Mouse (Mus musculus): Measurements from ENCODE around the gene Zc3h12d.
A peak's percentile ranks its signal among the peaks of the same experiment; 100 is the strongest.

Zc3h12d gene

DNA sequence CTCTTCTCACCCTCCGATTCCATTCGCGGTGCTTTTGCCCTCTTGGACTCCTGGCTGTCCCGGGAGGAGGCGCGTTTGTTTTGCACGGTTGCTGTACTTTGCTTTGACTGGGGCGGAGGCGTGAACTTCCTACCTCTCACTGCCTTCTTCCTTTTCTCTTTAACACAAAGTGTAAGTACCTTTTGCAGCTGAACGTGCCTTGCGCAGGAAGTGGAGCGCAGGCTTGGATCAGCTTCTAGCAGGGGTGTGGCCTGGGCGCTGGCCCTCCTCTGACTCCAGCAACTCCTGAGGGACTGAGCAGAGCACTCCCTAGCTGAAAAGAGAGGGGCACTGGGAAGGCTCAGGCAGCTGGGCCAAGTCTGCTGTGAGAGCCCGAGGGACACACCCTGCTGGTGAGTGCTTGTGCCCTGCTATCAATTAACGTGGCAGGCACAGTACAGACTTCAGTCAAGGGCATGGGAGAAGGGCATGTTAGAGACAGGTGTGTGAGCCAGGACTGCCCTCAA, at the start of gene Zc3h12d:
Gene Zc3h12d, plus strand, starts transcription at position 300 of the 506 bp plus-strand sequence.
- DNase-seq (ENCODE audit: low spot score in 2 of 2) = peak; percentile 54 to 66

DNA sequence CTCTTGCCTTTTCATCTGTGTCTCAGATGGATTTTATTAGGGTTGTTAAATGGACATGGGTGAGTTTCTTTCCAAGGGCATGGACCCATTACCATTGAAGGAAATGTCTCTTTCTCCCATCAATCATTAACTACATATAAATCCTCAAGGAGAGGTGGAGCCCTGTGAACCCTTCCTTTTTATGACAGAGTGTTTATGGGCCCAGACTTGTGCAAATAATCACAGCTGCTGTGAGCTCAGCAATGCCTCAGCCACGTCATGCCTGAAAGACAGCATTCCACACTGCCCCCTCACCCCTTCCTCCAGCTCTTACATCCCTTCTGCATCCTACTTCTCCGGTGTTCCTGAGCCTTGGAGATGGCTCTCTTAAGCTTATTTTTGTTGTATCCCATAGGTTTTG, 45.0 kb upstream of the Zc3h12d start:
- DNase-seq (ENCODE audit: low spot score in 2 of 2) = no peak

DNA sequence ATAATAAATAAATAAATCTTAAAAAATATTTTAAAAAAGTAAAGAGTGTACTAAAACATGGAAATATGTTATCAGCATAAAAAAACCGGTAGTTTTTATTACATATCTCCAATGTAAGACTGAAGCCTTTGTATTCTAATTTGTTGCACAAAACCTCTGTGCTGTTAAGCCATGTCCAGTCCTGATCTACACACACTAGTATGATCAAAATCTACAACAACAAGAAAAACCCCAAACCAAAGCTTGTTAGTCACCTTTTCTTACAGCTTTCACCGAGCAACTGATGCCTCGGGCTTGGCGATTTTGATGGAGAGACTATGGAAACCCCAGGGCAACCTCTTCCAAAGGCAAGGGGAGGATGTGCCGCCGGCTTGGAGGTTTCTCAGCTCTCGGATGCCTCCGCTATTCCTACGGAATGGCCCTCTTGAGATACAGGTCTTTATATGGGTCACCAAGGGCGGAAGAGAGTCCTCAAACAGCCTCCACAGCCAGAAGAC, 40.0 kb upstream of the Zc3h12d start:
- no peak for DNase-seq (ENCODE audit: low spot score in 2 of 2)

DNA sequence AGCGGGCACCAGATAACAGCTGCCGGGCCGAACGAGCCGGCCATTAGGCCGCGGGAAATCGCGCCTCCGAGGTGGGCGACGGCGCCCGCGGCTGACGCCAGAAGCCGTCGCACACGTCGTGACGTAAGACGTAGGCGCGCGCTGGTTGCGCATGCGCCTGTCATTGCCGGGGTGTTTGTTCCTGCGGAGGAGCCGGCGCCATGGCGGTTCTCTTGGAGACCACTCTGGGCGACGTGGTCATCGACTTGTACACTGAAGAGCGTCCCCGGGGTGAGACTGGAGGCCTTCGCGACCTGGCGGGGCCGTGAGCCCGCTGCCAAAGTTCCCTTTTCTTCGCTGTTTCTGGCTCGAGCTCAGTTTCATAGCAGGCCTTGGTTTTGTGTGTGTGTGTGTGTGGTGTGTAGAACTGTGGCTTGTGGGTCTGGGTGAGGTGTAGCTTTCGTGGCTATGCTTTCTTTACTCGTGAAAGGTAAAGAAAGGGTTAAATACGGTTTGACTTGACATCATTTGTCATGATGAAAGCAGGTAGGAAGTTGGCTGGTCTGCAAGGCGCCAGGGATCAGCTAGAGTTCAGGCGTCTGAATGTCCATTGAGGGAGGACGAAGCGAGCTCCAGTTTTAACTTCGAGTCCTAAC, 39.4 kb upstream of the Zc3h12d start, which contains the start of the genes Ginm1 and Ppil4:
Gene Ginm1, minus strand, starts transcription at position 74 of the 635 bp plus-strand sequence.
Gene Ppil4, plus strand, starts transcription at position 141 of the 635 bp plus-strand sequence.
- peak; percentile 85 to 90 for DNase-seq (ENCODE audit: low spot score in 2 of 2)

DNA sequence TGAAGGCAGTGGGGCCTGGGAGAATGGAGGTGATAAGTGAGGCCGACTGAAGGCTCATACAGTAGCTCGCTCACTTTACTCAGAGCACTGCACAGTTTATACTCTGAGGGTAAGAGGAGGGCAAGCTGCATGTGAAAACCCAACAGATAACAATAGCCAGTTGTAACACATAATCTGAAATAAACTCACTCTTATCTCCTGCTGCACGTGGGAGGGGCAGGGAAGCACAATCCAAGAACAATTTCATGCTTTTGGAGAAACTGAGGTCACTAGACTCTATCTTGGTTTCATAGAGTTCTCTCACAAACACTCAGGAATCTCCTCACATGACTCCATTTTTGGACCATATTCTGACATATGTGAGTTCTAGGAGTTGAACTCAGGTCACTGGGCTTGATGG, 31.0 kb upstream of the Zc3h12d start:
- DNase-seq (ENCODE audit: low spot score in 2 of 2) = no peak

DNA sequence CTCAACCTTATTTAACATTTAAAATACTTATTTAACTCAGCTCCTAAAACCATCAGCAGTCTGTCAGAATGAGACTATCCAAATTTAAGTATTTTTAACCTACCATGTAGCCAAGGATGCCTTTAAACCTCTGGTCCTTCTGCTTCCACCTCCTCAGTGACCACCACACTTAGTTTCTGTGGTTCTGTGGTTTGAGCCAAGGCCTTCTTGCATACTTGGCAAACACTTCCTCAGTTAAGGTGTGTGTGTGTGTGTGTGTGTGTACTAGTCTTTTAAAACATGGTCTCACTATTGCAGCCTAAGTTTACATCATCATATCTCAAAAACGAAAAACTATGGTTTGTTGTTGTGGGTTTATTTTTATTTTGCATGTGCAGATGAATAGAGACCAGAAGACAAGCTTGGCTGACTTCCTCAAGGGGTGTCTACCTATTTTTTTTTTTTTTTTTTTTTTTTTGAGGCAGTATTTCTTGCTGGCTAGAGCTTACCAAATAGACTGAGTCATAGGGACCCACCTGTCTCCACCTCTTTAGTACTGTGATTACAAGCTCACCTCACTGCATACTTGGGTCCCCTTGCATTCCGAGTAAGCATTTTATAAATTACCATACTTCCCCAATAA, 29.6 kb upstream of the Zc3h12d start:
- DNase-seq (ENCODE audit: low spot score in 2 of 2) = no peak

DNA sequence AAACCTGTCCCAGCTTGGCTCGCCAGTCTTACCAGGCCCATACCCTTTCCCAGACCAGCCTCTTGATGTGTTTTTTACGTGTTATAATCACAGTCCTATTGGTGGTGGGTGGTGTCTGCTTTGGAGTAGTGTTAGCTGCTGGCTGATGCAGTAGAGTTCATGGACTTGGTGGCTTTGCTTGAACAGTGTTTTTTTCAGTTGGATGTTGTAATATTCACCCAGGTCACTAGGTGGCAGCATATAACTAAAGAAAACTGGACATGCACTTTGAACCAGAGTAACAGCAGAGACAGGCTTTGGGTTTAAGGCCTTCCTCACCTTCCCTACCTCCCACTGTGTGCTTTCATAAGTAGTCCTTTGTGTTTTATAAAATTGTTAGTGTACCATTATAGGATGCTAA, 22.3 kb upstream of the Zc3h12d start:
- DNase-seq (ENCODE audit: low spot score in 2 of 2) = peak; percentile 60 to 70

DNA sequence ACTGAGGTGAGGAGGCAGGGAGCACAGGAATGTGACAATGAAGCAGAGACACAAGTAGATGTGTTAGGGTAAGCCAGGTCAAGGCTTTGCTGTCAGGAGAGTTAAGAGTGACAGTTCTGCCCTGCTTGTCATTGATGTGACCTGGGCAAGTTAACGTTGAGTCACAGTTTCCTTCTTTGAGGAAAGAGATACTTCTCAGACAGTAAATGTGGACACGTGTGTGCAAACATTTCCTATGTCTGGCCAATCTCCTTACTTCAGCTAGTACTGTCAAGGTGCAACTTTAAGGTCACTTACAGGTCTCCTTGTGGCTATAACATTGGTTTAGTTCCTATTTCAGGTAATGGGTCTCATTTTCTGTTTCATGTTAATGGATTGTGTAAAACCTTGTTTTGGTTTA, 15.8 kb upstream of the Zc3h12d start:
- DNase-seq (ENCODE audit: low spot score in 2 of 2) = no peak

DNA sequence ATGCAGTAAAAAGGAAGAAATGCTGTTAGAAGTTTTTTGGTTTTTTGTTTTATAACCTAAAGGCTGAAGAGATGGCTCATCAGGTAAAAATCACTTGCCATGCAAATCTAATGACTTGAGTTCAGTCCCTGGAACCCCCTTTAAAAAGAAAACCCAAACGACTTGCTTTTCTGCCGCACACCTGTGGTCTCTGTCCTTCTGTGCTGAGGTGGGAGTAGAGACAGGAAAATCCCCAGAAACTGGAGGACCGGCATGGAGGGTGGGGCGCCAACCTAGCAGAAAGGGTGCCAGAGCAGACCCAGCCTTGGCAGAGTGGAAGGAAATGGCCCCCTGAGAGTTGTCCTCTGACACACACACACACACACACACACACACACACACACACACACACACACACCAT, 13.6 kb upstream of the Zc3h12d start:
- no peak for DNase-seq (ENCODE audit: low spot score in 2 of 2)

DNA sequence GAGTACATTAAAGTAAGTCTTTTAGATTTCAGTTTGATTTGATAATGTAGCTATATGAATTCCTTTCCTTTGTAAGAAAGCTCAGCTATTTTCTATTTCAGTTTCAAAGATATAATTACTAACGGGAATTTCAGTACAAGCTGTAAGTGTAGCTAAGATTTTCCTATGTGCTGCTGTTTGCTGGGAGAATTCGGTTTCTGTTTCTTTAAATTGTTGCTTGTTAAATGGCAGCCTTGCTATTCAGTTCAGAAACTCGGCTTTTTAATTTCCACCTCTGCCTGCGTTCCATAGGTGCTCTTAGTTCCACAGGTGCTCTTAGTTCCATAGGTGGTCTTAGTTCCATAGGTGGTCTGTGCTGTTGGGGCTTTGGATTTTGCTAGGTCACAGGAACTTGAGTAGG, 13.1 kb upstream of the Zc3h12d start:
- DNase-seq (ENCODE audit: low spot score in 2 of 2) = no peak

DNA sequence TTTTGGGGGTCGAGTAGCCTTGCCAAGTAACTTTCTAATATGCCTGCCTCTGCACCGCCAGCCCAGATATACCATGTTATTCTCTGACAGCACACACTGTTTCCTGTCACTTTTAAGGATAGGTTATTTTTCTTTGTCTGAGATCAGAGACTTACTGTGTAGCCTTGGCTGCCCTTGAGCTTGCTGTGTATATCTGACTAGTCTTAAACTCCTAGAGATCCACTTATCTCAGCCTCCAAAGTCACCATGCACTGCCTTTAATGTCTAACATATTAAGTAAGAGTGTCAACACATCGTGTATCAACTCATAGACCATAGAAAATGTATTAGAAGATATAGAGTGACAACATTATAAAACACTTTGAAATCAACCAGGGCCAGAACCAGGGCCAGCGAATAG, 12.7 kb upstream of the Zc3h12d start:
- DNase-seq (ENCODE audit: low spot score in 2 of 2) = no peak

DNA sequence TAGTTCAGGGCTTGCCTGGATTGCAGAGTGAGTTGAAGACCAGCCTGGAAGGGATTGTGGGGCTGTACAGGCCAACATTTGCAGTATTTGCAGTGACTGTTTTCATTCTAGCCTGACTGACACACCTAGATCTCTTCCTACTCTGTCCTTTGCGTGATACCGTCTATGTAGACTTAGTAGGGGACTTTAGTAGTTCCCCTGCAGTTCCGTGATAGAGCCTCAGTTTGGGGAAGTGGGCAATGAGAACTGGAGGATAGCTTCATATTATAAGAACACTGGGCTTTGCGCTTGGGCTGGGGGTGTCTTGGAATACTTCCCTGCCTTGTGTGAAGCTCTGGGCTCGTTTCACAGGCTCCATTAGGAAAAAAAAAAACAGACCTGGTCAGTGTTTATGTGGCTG, 12.1 kb upstream of the Zc3h12d start:
- DNase-seq (ENCODE audit: low spot score in 2 of 2) = no peak

DNA sequence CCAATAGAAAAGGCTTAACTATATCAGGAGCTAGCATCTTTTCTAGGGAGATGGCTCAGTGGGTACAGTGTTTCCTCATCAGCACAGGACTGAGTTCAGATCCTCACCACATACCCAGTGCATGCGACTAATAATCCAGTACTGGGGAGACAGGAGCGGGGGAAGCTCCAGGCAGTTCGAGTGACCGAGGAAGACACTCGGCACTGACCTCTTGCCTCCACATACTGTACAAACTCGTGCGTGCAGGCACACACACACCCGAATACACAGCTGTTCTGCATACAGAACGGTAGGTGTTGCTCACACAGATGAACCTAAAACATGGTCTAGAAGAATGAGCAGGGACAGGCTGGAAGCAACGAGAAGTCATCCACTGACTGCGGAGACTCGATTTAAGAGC, 10.3 kb upstream of the Zc3h12d start:
- no peak for DNase-seq (ENCODE audit: low spot score in 2 of 2)

DNA sequence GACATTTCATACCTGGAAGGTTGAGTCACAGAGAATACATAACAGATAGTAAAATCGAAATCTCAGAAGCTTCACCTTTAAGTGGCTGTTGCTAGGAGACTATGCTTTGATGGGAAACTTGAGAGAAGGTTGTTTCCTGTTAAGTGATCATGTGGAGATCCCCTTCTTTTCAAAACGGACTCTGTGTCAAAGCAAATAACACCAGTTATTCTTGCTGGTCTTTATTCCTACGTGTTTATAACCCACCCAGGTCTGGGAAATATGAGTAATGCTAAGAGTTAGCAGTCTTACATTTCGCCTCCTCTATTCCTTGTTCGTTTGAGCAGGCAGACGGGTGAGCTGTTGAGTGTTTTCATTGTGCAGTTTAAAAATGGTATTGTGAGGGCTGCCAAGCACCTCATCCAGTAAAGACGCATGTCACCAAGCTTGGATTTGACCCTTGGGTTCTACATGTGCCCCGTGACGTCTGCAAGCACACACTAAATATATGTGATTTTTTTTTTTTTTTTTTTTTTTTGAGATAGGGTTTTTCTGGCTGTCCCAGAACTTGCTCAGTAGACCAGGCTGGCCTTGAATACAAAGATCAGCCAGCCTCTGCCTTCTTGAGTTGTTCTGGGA, 7.5 kb upstream of the Zc3h12d start:
- peak; percentile 51 to 64 for DNase-seq (ENCODE audit: low spot score in 2 of 2)

DNA sequence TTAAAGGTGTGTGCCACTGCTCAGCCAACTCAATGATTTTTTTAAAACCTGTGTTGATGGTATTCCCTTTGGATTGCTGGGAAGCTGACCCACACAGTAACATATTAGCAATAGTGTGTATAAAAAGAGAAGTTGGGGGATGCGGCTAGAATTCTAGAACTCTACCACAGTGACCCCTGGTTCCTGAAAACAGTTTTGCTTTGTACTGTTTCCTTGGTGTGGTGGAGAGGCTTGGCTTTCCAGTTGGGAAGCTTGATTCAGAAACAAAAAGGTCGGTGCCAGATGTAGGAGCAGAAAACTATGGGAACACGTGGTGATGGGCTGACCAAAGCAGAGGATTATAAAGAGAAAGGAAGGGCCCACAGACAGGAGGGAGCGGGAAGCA, 7.0 kb upstream of the Zc3h12d start:
- no peak for DNase-seq (ENCODE audit: low spot score in 2 of 2)

DNA sequence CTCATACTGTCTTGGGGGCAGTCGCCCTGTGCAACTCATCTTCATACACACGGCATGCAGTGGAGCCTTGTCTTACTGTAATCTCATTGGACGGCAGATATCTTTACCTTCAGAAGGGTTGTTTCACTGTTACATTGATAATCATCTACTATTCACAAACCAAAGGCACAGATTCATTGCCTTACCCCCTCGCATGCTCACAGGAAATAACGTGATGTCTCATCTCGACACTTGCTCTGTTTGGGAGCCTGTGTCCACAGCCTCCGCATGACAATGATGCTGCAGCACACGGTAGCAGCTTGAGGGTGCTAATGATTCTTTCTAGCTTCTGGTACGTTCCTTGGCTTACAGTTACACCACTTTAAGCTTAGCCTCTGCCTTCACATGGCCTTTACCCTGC, 6.2 kb upstream of the Zc3h12d start:
- DNase-seq (ENCODE audit: low spot score in 2 of 2) = no peak

DNA sequence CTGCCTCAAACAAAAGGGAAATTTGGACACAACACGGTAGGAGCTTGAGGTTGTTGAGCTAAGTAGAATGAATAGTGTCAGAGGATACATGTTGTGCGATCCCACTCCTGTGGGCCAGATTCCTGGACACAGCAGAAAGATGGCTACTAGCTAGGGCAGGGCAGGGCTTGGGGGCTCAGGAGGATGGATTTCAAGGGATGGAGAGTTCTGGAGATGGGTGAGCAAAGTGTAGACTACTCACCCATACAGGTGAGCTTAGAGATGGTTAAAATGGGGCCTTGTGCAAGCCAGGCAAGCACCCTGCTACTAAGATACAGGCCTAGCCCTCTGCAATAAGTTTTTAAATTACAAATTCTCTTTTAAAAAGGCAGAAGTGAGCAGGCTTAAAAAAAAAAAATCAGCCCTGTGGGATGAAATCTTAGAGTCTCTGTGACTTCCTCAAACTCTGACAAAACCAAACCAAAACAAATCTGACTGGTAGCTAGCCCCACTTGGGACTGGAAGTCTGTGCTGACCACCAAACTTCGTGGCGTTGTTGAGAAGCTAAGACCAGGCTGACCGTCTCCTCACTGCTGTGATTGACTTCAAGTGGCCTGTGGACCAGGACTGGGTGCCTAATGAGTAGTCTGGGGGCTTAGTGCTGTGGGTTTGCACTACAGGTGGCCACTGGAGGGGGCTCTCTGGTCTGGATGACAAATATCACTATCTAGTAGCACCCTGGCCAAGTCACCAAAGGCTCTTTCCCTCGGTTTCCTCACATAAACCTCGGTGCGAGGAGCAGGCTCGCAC, 1.3 kb downstream of the Zc3h12d start:
- DNase-seq (ENCODE audit: low spot score in 2 of 2) = peak; percentile 55 to 73

DNA sequence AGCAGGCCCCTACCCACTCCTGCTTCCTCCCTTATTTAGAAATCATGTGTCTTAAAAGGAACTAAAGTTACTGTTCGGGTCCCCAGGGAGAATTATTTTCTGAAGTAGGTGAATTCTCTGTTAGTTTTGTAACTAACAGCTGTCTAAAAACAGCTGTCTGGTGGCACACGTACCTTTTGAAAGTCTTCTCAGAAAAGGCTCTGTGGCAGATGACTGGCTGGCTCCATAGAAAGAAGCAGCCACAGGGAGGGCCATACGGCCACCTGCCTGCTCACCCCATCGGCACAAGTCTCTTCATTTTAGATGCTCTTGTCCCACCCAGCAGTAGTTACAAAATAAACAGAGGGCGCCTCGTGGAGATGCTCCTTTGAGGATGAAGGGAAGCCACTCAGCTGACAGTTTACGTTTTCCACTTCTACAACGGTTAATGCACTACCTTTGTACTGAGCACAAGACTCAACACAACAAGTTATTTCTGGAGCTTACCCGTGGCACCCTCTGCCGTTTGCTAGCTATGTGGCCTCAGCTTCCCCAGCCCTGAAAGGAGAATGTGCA, 2.5 kb downstream of the Zc3h12d start:
- peak in 1 of 2 experiments; percentile 55 for DNase-seq (ENCODE audit: low spot score in 2 of 2)

DNA sequence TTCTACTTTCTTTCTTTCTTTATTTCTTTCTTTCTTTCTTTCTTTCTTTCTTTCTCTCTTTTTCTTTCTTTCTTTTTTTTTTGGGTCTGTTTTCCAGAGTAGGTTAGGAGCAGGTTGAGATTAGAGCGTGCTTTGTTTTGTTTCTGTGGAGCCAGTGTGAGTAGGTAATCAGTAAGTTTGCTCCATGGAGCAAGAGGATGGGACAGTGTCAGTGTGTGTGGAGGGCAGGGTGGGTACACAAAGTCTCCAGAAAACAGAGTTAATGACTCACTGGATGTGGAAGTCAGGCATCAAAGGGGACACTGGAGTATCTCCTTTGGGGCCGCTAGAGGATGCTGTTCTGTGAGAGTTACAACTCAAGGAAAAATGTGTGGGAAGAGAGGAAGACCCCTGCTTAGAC, 4.6 kb downstream of the Zc3h12d start:
- no peak for DNase-seq (ENCODE audit: low spot score in 2 of 2)

DNA sequence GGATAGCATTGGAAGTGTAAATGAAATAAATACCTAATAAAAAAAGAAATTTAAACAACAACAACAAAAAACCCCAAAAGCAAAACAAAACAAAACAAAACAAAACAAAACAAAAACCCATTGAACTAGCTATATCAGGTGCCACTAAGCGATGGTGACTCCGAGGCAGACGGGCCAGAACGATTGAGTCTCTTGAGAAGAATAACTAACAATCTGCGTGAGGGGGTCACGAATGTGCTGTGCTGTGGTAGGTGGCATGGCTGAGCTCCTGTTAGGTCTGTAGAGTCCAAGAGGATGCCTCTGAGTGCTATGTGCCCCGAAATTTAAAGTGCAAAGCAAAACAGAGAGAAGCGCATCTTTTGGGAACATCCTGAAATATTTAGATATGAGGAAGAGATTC, 5.2 kb downstream of the Zc3h12d start:
- no peak for DNase-seq (ENCODE audit: low spot score in 2 of 2)

DNA sequence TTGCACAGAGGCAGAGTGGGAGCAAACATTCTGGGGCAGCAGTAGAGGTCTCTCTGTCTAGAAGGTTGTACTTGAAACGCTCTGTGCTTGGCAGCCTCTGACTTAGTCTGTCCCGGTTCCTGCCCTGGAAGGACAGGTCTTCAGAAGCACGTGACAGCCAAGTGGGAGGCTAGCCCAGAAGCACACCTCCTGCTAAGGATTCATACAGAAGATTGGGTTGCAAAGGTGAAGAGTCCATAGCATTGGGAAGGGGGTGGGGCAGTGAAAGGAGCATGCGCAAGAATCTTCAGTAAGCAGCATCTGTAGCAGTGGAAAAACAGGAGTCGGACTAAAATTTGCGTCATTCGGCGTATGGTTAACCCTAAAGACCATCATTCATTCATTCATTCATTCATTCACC, 5.8 kb downstream of the Zc3h12d start:
- no peak for DNase-seq (ENCODE audit: low spot score in 2 of 2)
